Mouse (Mus musculus) hindbrain, embryonic 13.5 days (tissue): ENCODE results near the gene Olfr357. TPM values are rescaled to one million over a fixed set of nuclear protein-coding genes. Genes with fewer than 3 reads are reported as not detected.

ENCODE experiments used
- ATAC-seq: fragments of 200-750 bp; cut with Nextera tagmentation; 2 replicates; pipeline ENCODE4 v1.8.0; 2017; ENCODE audit warnings: moderate TSS enrichment; ENCODE audit not compliant: low FRiP score
- H3K27ac ChIP-seq: fragments of 300-500 bp; sonication (generic); 2 replicates; pipeline ENCODE4 v1.5.1; 2015; ENCODE audit warnings: inconsistent platforms, mild to moderate bottlenecking, moderate library complexity
- H3K27me3 ChIP-seq: fragments of 300-500 bp; sonication (generic); 2 replicates; pipeline ENCODE4 v1.6.1; 2015; ENCODE audit warnings: mild to moderate bottlenecking, inconsistent platforms
- H3K36me3 ChIP-seq: fragments of 300-500 bp; sonication (generic); 2 replicates; pipeline ENCODE4 v1.6.1; 2015; ENCODE audit warnings: mild to moderate bottlenecking, inconsistent platforms
- H3K4me1 ChIP-seq: fragments of 300-500 bp; sonication (generic); replicated peaks from 2 replicates; pipeline ENCODE4 v1.6.1; 2015; ENCODE audit warnings: inconsistent platforms
- H3K4me2 ChIP-seq: fragments of 300-500 bp; sonication (generic); 2 replicates; pipeline ENCODE4 v1.6.1; 2015; ENCODE audit warnings: inconsistent platforms, mild to moderate bottlenecking, moderate library complexity
- H3K4me3 ChIP-seq: fragments of 300-500 bp; sonication (generic); 2 replicates; pipeline ENCODE4 v1.5.1; 2015; ENCODE audit warnings: mild to moderate bottlenecking, inconsistent platforms
- H3K9ac ChIP-seq: fragments of 300-500 bp; sonication (generic); 2 replicates; pipeline ENCODE4 v1.6.1; 2015; ENCODE audit warnings: mild to moderate bottlenecking, inconsistent platforms
- H3K9me3 ChIP-seq: fragments of 300-500 bp; sonication (generic); 2 replicates; pipeline ENCODE4 v1.6.1; 2016; ENCODE audit warnings: inconsistent platforms
- WGBS: fragments of 180-500 bp; shearing (Covaris S2); methylation state at CpG from one replicate; pipeline ENCODE4 v1.1.7; 2015; 5-methylcytosine and 5-hydroxymethylcytosine counted together
- polyA plus RNA-seq: library from polyadenylated mRNA; unstranded; fragments of >200 nt; fragmentation: Nextera tagmentation; extraction: Ambion mirVana; gene quantifications from 2 replicates; pipeline ENCODE4 v1.2.1, GENCODE M21; 2015

The Olfr357 gene
- not detected in 2 replicates for polyA plus RNA-seq

DNA sequence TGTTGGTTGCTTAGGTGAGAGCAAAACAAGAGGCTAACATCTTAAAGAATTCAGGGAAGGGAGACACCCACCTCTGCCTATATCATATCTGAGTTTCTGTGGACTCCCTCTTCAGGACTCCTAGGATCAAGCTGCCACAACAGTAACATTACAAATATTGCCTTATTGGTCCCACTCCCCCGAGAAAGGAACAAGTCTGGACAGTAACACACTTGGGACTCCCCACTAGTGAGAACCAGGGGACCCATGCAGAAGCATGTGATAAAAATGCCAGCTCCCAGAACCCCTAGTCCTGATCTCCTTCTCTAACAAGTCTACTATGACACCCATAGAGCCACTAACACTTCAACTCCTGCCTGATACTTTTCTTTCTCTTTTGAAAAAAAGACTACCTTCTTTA, at the start of gene Olfr357:
Gene Olfr357 (plus strand): TSS at position 301 of the 400 bp plus-strand sequence.
- no peak within 1 kb of the TSS for H3K4me3 ChIP-seq
- no peak within 1 kb of the TSS for H3K9ac ChIP-seq
- ATAC-seq, result no peak
- no peak within 1 kb of the TSS for H3K27ac ChIP-seq
- no peaks in the 10 kb centered on the region for H3K4me1 ChIP-seq
- H3K4me2 ChIP-seq, result no peak within 1 kb of the TSS
- H3K27me3 ChIP-seq, result no peaks in the 10 kb centered on the region
- WGBS, result 56% methylated on average over 1 of the region's 1 CpGs
- no peaks in the 10 kb centered on the region for H3K36me3 ChIP-seq
- peaks cover 13% of the 10 kb centered on the region; the same call in 1 of the 2 replicates for H3K9me3 ChIP-seq

DNA sequence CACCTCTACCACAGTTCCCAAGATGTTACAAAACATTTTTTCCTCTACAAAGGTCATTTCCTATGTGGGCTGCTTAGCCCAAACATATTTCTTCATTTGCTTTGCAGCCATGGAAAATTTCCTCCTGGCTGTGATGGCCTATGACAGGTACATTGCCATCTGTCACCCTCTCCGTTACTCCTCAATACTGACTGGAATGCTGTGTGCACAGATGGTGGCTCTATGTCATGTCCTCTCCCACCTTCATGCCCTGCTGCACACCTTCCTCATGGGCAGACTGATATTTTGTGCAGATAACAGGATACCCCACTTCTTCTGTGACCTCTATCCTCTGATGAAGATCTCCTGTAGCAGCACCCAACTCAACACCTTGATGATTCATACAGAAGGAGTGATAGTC, 3.4 kb downstream of the Olfr357 start:
- ATAC-seq, result no peak
- H3K27ac ChIP-seq, result no peak overlapping the region
- H3K4me2 ChIP-seq, result no peak overlapping the region
- peaks cover 13% of the 10 kb centered on the region; the same call in 1 of the 2 replicates for H3K9me3 ChIP-seq
- no peaks in the 10 kb centered on the region for H3K4me1 ChIP-seq
- 72% methylated on average over 1 of the region's 1 CpGs for WGBS
- no peaks in the 10 kb centered on the region for H3K36me3 ChIP-seq
- H3K9ac ChIP-seq, result no peak overlapping the region
- no peaks in the 10 kb centered on the region for H3K27me3 ChIP-seq
- H3K4me3 ChIP-seq, result no peak overlapping the region

DNA sequence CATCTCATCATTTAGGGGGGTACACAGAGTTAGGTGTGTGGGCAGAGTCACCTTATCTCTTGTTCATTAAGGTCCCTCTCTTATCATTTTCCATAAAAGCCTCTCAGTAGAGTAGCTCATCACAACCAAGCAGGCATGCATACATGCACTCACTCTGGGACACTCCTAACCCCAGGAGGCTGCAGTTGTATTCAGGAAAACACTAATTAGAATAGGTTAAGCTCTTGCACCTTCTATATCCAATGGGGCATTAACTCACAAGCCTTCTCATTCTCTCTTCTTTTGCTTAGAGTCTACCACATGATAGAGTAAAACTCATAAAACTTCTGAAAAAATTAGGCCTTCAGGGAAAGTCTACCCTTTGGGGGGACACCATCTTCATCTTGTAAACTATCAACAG, 15.6 kb downstream of the Olfr357 start, which contains the start of gene Olfr358:
Gene Olfr358 (minus strand): TSS at position 101 of the 400 bp plus-strand sequence.
- H3K4me3 ChIP-seq, result no peak within 1 kb of the TSS
- no peak within 1 kb of the TSS for H3K27ac ChIP-seq
- no peaks in the 10 kb centered on the region for H3K36me3 ChIP-seq
- peaks cover 22% of the 10 kb centered on the region for H3K9me3 ChIP-seq
- no peaks in the 10 kb centered on the region for H3K27me3 ChIP-seq
- ATAC-seq, result no peak
- H3K4me2 ChIP-seq, result no peak within 1 kb of the TSS
- H3K4me1 ChIP-seq, result no peaks in the 10 kb centered on the region
- H3K9ac ChIP-seq, result no peak within 1 kb of the TSS

Other genes with a start within 250 kb of the Olfr357 start
- gene Olfr348, start 209.6 kb upstream of the Olfr357 start, polyA plus RNA-seq, result not detected in 2 replicates
- not detected in 2 replicates for gene Olfr50, start 203.3 kb upstream of the Olfr357 start, polyA plus RNA-seq
- gene Olfr3, start 176.8 kb upstream of the Olfr357 start, polyA plus RNA-seq, result not detected in 2 replicates
- not detected in 2 replicates for gene Olfr350, start 147.5 kb upstream of the Olfr357 start, polyA plus RNA-seq
- gene Olfr351, start 131.2 kb upstream of the Olfr357 start, polyA plus RNA-seq, result not detected in 2 replicates
- gene Olfr352, start 125.4 kb upstream of the Olfr357 start, polyA plus RNA-seq, result not detected in 2 replicates
- not detected in 2 replicates for gene Olfr353, start 100.9 kb upstream of the Olfr357 start, polyA plus RNA-seq
- gene Olfr354, start 88.1 kb upstream of the Olfr357 start, polyA plus RNA-seq, result not detected in 2 replicates
- gene Olfr355, start 64.9 kb upstream of the Olfr357 start, polyA plus RNA-seq, result not detected in 2 replicates
- not detected in 2 replicates for gene Olfr356, start 56.7 kb upstream of the Olfr357 start, polyA plus RNA-seq
- not detected in 2 replicates for gene Olfr358, start 15.5 kb downstream of the Olfr357 start, polyA plus RNA-seq
- gene Olfr360, start 71.9 kb downstream of the Olfr357 start, polyA plus RNA-seq, result not detected in 2 replicates
- gene Olfr361, start 95.5 kb downstream of the Olfr357 start, polyA plus RNA-seq, result not detected in 2 replicates
- not detected in 2 replicates for gene Olfr362, start 124.1 kb downstream of the Olfr357 start, polyA plus RNA-seq
- gene Olfr364-ps1, start 145.5 kb downstream of the Olfr357 start, polyA plus RNA-seq, result not detected in 2 replicates
- gene Olfr365, start 194.4 kb downstream of the Olfr357 start, polyA plus RNA-seq, result not detected in 2 replicates
- not detected in 2 replicates for gene Olfr366, start 217.7 kb downstream of the Olfr357 start, polyA plus RNA-seq